Mouse (Mus musculus): ENCODE measurements around the gene Eda. TPM values are rescaled to one million over a fixed set of nuclear protein-coding genes. Genes with fewer than 3 reads are reported as not detected.
"Not testable (repeated sequence)": the region's sequence is repeated elsewhere in the genome, so short reads cannot be mapped to it uniquely, and the experiment has no call there.

The Eda gene
- total RNA-seq, 2 experiments from 2014 or later: 8.1 to 9.6 TPM

DNA sequence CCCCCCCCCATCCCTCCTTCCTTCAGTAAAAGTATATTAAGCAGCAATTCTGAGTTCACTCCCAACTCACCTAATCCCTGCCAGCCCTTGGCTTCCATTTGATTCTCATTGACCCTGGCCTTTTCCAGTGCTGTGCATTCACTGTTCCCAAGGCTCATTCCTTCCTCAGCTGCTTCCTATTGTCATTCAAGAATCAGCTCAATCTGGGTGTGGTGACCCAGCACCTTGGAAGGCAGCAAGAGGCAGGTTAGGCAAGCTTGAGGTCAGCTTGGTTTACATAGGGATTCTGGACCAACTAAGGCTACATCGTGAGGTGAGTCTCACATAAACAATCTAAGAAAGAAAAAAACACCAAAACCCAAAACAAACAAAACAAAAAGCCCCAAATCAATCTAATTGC lies 433.8 kb downstream of the Eda start:
- no peak for DNase-seq

- DNase-seq: no peak
Measured at GRCm38 (mm10) chrX:100428693-100429092, 453.3 kb downstream of the Eda start, which contains the start of gene Otud6a. Gene Otud6a, plus strand, starts transcription at chrX:100429013.

GRCm38 (mm10) chrX:100432311-100432710 lies 456.9 kb downstream of the Eda start:
- DNase-seq: no peak

- not testable (repeated sequence) for DNase-seq
Measured at GRCm38 (mm10) chrX:100442617-100443016, 467.2 kb downstream of the Eda start, which contains the start of gene Awat2. Gene Awat2, minus strand, starts transcription at chrX:100442717.

- DNase-seq: no peak
Measured at GRCm38 (mm10) chrX:100443532-100443931, 468.1 kb downstream of the Eda start.

Small RNA genes lying within 50 kb of the gene (microRNA-seq; reads per million reads assigned to microRNA genes)
- 1,619 reads per million, percentile 83 among the genes with 10 or more reads in this experiment for gene Mir676

Other genes starting within 250 kb of the Eda start
- 1 to 10 TPM; 2.0 to 2.4 TPM for gene Tmem28, start 154.6 kb upstream of the Eda start, total RNA-seq (2021)

Measured in adrenal gland, postnatal 36 days (tissue).